In genomic region chr11:98776052-98776764, GRCm38 (mm10) we compare ENCODE assay signal across 7 mouse cellular contexts. TPM values are rescaled to one million over a fixed set of nuclear protein-coding genes. Genes with fewer than 3 reads are reported as not detected.
DNase-seq lines count a peak whose midpoint lies in the region; ATAC-seq lines count a peak whose summit lies in the region.

No protein-coding gene starts in this region.

- H3K9me3 ChIP-seq in megakaryocyte, embryonic 14.5 days, result no peaks in the 10 kb centered on the region
- H3K9me3 ChIP-seq in forebrain, embryonic 12.5 days, result no peaks in the 10 kb centered on the region
- no peaks in the 10 kb centered on the region for H3K9me3 ChIP-seq in limb, embryonic 15.5 days
- H3K9me3 ChIP-seq in stomach, embryonic 16.5 days (replicated peaks; ENCODE audit: control insufficient read depth, low read length), result no peaks in the 10 kb centered on the region

- DNase-seq in adrenal gland, postnatal 25 days, result no peak
- no peak for DNase-seq in ovary, adult 18-20 months (ENCODE audit: low spot score)

- peak overlapping the region; percentile 66; the same call in 1 of the 2 replicates for H3K4me2 ChIP-seq in forebrain, embryonic 12.5 days
- peak overlapping the region; percentile 87 for H3K4me2 ChIP-seq in limb, embryonic 15.5 days
- H3K4me2 ChIP-seq in stomach, embryonic 16.5 days (ENCODE audit: low read depth, low read length), result peak overlapping the region; percentile 95

- H3K27ac ChIP-seq in forebrain, embryonic 12.5 days, result peak overlapping the region; percentile 80; the same call in 1 of the 2 replicates
- peak overlapping the region; percentile 89 for H3K27ac ChIP-seq in limb, embryonic 15.5 days
- H3K27ac ChIP-seq in stomach, embryonic 16.5 days (ENCODE audit: low read length), result peak overlapping the region; percentile 96

- no peak for ATAC-seq in megakaryocyte, adult 5-6 weeks (ENCODE audit: poor library complexity, severe bottlenecking)
- ATAC-seq in forebrain, embryonic 12.5 days (ENCODE audit: low FRiP score), result no peak
- ATAC-seq in limb, embryonic 15.5 days (ENCODE audit: insufficient number of reproducible peaks, low FRiP score, low TSS enrichment, low read depth), result no peak
- ATAC-seq in stomach, embryonic 16.5 days (ENCODE audit: insufficient read depth, low FRiP score), result no peak

- WGBS in forebrain, embryonic 12.5 days, result 55% methylated on average over 12 of the region's 12 CpGs
- WGBS in limb, embryonic 15.5 days, result 44% methylated on average over 12 of the region's 12 CpGs
- 39% methylated on average over 12 of the region's 12 CpGs for WGBS in stomach, embryonic 16.5 days

- H3K27me3 ChIP-seq in megakaryocyte, embryonic 14.5 days (replicated peaks), result no peaks in the 10 kb centered on the region
- H3K27me3 ChIP-seq in forebrain, embryonic 12.5 days, result 0 out of 2 replicates have a peak, but pooled peaks cover 3% of the 10 kb centered on the region
- H3K27me3 ChIP-seq in limb, embryonic 15.5 days, result no peaks in the 10 kb centered on the region
- no peaks in the 10 kb centered on the region for H3K27me3 ChIP-seq in stomach, embryonic 16.5 days (ENCODE audit: control insufficient read depth, insufficient read depth, low read length)

- peaks cover 12% of the 10 kb centered on the region for H3K36me3 ChIP-seq in megakaryocyte, embryonic 14.5 days (replicated peaks; ENCODE audit: low read length)
- H3K36me3 ChIP-seq in forebrain, embryonic 12.5 days (replicated peaks), result peaks cover 6% of the 10 kb centered on the region
- H3K36me3 ChIP-seq in limb, embryonic 15.5 days, result 0 out of 2 replicates have a peak, but pooled peaks cover 3% of the 10 kb centered on the region
- no peaks in the 10 kb centered on the region for H3K36me3 ChIP-seq in stomach, embryonic 16.5 days (ENCODE audit: control insufficient read depth, insufficient read depth, low read length)

- peaks cover 85% of the 10 kb centered on the region for H3K4me1 ChIP-seq in megakaryocyte, embryonic 14.5 days
- peaks cover 53% of the 10 kb centered on the region for H3K4me1 ChIP-seq in forebrain, embryonic 12.5 days
- peaks cover 62% of the 10 kb centered on the region for H3K4me1 ChIP-seq in limb, embryonic 15.5 days
- peaks cover 51% of the 10 kb centered on the region for H3K4me1 ChIP-seq in stomach, embryonic 16.5 days (ENCODE audit: control insufficient read depth, insufficient read depth, low read length)

- H3K9ac ChIP-seq in forebrain, embryonic 12.5 days, result peak overlapping the region; percentile 21; the same call in 1 of the 2 replicates
- no peak overlapping the region for H3K9ac ChIP-seq in limb, embryonic 15.5 days
- H3K9ac ChIP-seq in stomach, embryonic 16.5 days (ENCODE audit: low read length), result peak overlapping the region; percentile 62

- H3K4me3 ChIP-seq in megakaryocyte, embryonic 14.5 days (replicated peaks), result peak overlapping the region; percentile 92
- H3K4me3 ChIP-seq in forebrain, embryonic 12.5 days (replicated peaks), result no peak overlapping the region
- no peak overlapping the region; the same call in 1 of the 2 replicates for H3K4me3 ChIP-seq in limb, embryonic 15.5 days
- H3K4me3 ChIP-seq in stomach, embryonic 16.5 days (replicated peaks; ENCODE audit: low read length), result no peak overlapping the region

RNA-seq across cellular contexts. Expression of gene Nr1d1, which starts 1.1 kb away (rescaled TPM):
- 5.6 and 22.1 TPM in 2 replicates for polyA plus RNA-seq in megakaryocyte, embryonic 14.5 days (2012; ENCODE audit: insufficient read depth, low replicate concordance)
- total RNA-seq in megakaryocyte, adult 5-6 weeks (2015), result 0.11 and 0.25 TPM in 2 replicates
- total RNA-seq in megakaryocyte, adult 5-6 weeks (2017), result 0.12 and 0.37 TPM in 2 replicates
- 2.1 and 2.2 TPM in 2 replicates for polyA plus RNA-seq in forebrain, embryonic 12.5 days (2016; fragmentation: Nextera tagmentation; extraction: Ambion mirVana)
- 1.2 TPM in 2 replicates for polyA plus RNA-seq in limb, embryonic 15.5 days (2015; fragmentation: Nextera tagmentation; extraction: Ambion mirVana)
- polyA plus RNA-seq in stomach, embryonic 16.5 days (2015; fragmentation: Nextera tagmentation; extraction: Ambion mirVana), result 2.6 and 4.1 TPM in 2 replicates
- total RNA-seq in adrenal gland, postnatal 25 days (2021), result 234 and 238 TPM in 2 replicates

RNA-seq across cellular contexts. Expression of gene Msl1, which starts 19.1 kb away (rescaled TPM):
- 30.0 and 46.8 TPM in 2 replicates for polyA plus RNA-seq in megakaryocyte, embryonic 14.5 days (2012; ENCODE audit: insufficient read depth, low replicate concordance)
- total RNA-seq in megakaryocyte, adult 5-6 weeks (2015), result 73.7 and 74.9 TPM in 2 replicates
- 111 and 119 TPM in 2 replicates for total RNA-seq in megakaryocyte, adult 5-6 weeks (2017)
- 39.3 and 39.9 TPM in 2 replicates for polyA plus RNA-seq in forebrain, embryonic 12.5 days (2016; fragmentation: Nextera tagmentation; extraction: Ambion mirVana)
- 22.9 and 25.8 TPM in 2 replicates for polyA plus RNA-seq in limb, embryonic 15.5 days (2015; fragmentation: Nextera tagmentation; extraction: Ambion mirVana)
- polyA plus RNA-seq in stomach, embryonic 16.5 days (2015; fragmentation: Nextera tagmentation; extraction: Ambion mirVana), result 18.0 and 18.4 TPM in 2 replicates
- 109 and 113 TPM in 2 replicates for total RNA-seq in adrenal gland, postnatal 25 days (2021)

RNA-seq across cellular contexts. Expression of gene Casc3, which starts 28.5 kb away (rescaled TPM):
- polyA plus RNA-seq in megakaryocyte, embryonic 14.5 days (2012; ENCODE audit: insufficient read depth, low replicate concordance), result 10.6 and 13.2 TPM in 2 replicates
- total RNA-seq in megakaryocyte, adult 5-6 weeks (2015), result 35.6 and 39.9 TPM in 2 replicates
- 32.1 and 33.2 TPM in 2 replicates for total RNA-seq in megakaryocyte, adult 5-6 weeks (2017)
- polyA plus RNA-seq in forebrain, embryonic 12.5 days (2016; fragmentation: Nextera tagmentation; extraction: Ambion mirVana), result 63.2 and 67.4 TPM in 2 replicates
- 30.0 and 32.5 TPM in 2 replicates for polyA plus RNA-seq in limb, embryonic 15.5 days (2015; fragmentation: Nextera tagmentation; extraction: Ambion mirVana)
- polyA plus RNA-seq in stomach, embryonic 16.5 days (2015; fragmentation: Nextera tagmentation; extraction: Ambion mirVana), result 25.1 and 26.3 TPM in 2 replicates
- 37.2 and 41.5 TPM in 2 replicates for total RNA-seq in adrenal gland, postnatal 25 days (2021)

RNA-seq across cellular contexts. Expression of gene Thra, which starts 35.8 kb away (rescaled TPM):
- 37.6 and 38.9 TPM in 2 replicates for polyA plus RNA-seq in megakaryocyte, embryonic 14.5 days (2012; ENCODE audit: insufficient read depth, low replicate concordance)
- 10.0 and 11.6 TPM in 2 replicates for total RNA-seq in megakaryocyte, adult 5-6 weeks (2015)
- total RNA-seq in megakaryocyte, adult 5-6 weeks (2017), result 8.0 and 9.0 TPM in 2 replicates
- 53.4 and 59.8 TPM in 2 replicates for polyA plus RNA-seq in forebrain, embryonic 12.5 days (2016; fragmentation: Nextera tagmentation; extraction: Ambion mirVana)
- polyA plus RNA-seq in limb, embryonic 15.5 days (2015; fragmentation: Nextera tagmentation; extraction: Ambion mirVana), result 38.4 and 39.6 TPM in 2 replicates
- 32.9 and 37.8 TPM in 2 replicates for polyA plus RNA-seq in stomach, embryonic 16.5 days (2015; fragmentation: Nextera tagmentation; extraction: Ambion mirVana)
- 82.5 and 89.4 TPM in 2 replicates for total RNA-seq in adrenal gland, postnatal 25 days (2021)

RNA-seq across cellular contexts. Expression of gene Med24, which starts 47.0 kb away (rescaled TPM):
- 40.2 and 55.7 TPM in 2 replicates for polyA plus RNA-seq in megakaryocyte, embryonic 14.5 days (2012; ENCODE audit: insufficient read depth, low replicate concordance)
- total RNA-seq in megakaryocyte, adult 5-6 weeks (2015), result 17.9 and 21.5 TPM in 2 replicates
- 22.6 and 31.3 TPM in 2 replicates for total RNA-seq in megakaryocyte, adult 5-6 weeks (2017)
- polyA plus RNA-seq in forebrain, embryonic 12.5 days (2016; fragmentation: Nextera tagmentation; extraction: Ambion mirVana), result 88.1 and 95.0 TPM in 2 replicates
- 47.6 and 48.3 TPM in 2 replicates for polyA plus RNA-seq in limb, embryonic 15.5 days (2015; fragmentation: Nextera tagmentation; extraction: Ambion mirVana)
- polyA plus RNA-seq in stomach, embryonic 16.5 days (2015; fragmentation: Nextera tagmentation; extraction: Ambion mirVana), result 42.2 and 44.2 TPM in 2 replicates
- total RNA-seq in adrenal gland, postnatal 25 days (2021), result 40.9 and 61.5 TPM in 2 replicates
